10 mouse cellular contexts compared by ENCODE assay signal in genomic region chr16:96044096-96044495, GRCm38 (mm10). TPM values are rescaled to one million over a fixed set of nuclear protein-coding genes. Genes with fewer than 3 reads are reported as not detected.
DNase-seq lines count a peak whose midpoint lies in the region; ATAC-seq and TF ChIP-seq lines count a peak whose summit lies in the region.
"Had no signal": no experiment of that assay in that cellular context is flagged by ENCODE, and none has a peak within 500 bp of the region (broad histone marks: within the 10 kb centered on the region; RNA-seq: fewer than 3 reads in every experiment).

No protein-coding gene starts in this region.

- H3K4me3 ChIP-seq in kidney, embryonic 15.5 days (replicated peaks) = no peak overlapping the region
- H3K4me3 ChIP-seq in ES-Bruce4 (ENCODE audit: low read depth, low read length) = peak overlapping the region; percentile 57
- H3K4me3 ChIP-seq in forebrain, embryonic 13.5 days = no peak overlapping the region
- H3K4me3 ChIP-seq: embryonic facial prominence, embryonic 13.5 days; lung, embryonic 15.5 days had no signal

- no peak for TF ChIP-seq EP300 in ES-Bruce4 (IDR thresholded peaks at IDR 0.05; ENCODE audit: insufficient read depth, low read depth, low read length)

- H3K9me3 ChIP-seq in kidney, embryonic 15.5 days (replicated peaks) = no peaks in the 10 kb centered on the region
- H3K9me3 ChIP-seq in ES-Bruce4 (replicated peaks; ENCODE audit: control insufficient read depth, insufficient read depth, low read length, poor library complexity, severe bottlenecking) = no peaks in the 10 kb centered on the region
- no peaks in the 10 kb centered on the region for H3K9me3 ChIP-seq in forebrain, embryonic 13.5 days (replicated peaks)
- H3K9me3 ChIP-seq: embryonic facial prominence, embryonic 13.5 days; lung, embryonic 15.5 days had no signal

- TF ChIP-seq POLR2A in ES-Bruce4 (IDR thresholded peaks at IDR 0.05; ENCODE audit: insufficient read depth, low read length) = no peak

- ATAC-seq in kidney, embryonic 15.5 days (replicated peaks; ENCODE audit: low FRiP score) = no peak
- no peak for ATAC-seq in forebrain, embryonic 13.5 days

- H3K4me1 ChIP-seq in kidney, embryonic 15.5 days = no peaks in the 10 kb centered on the region
- H3K4me1 ChIP-seq in ES-Bruce4 (ENCODE audit: control insufficient read depth, insufficient read depth, low read length) = no peaks in the 10 kb centered on the region
- no peaks in the 10 kb centered on the region for H3K4me1 ChIP-seq in forebrain, embryonic 13.5 days
- H3K4me1 ChIP-seq: embryonic facial prominence, embryonic 13.5 days; lung, embryonic 15.5 days had no signal

- H3K36me3 ChIP-seq in kidney, embryonic 15.5 days = peaks cover 95% of the 10 kb centered on the region
- peaks cover 63% of the 10 kb centered on the region for H3K36me3 ChIP-seq in ES-Bruce4 (ENCODE audit: control insufficient read depth, insufficient read depth, low read length, poor library complexity, severe bottlenecking)
- H3K36me3 ChIP-seq in forebrain, embryonic 13.5 days (ENCODE audit: poor library complexity, severe bottlenecking) = peaks cover 95% of the 10 kb centered on the region

- no peak overlapping the region for H3K4me2 ChIP-seq in kidney, embryonic 15.5 days
- no peak overlapping the region for H3K4me2 ChIP-seq in forebrain, embryonic 13.5 days
- H3K4me2 ChIP-seq: embryonic facial prominence, embryonic 13.5 days; lung, embryonic 15.5 days had no signal

- no peak overlapping the region for H3K9ac ChIP-seq in kidney, embryonic 15.5 days
- 0 out of 2 replicates have a peak overlapping the region, but pooled peaks have one; percentile 2 for H3K9ac ChIP-seq in ES-Bruce4 (ENCODE audit: low read depth, poor library complexity, severe bottlenecking)
- H3K9ac ChIP-seq in forebrain, embryonic 13.5 days = no peak overlapping the region
- H3K9ac ChIP-seq: embryonic facial prominence, embryonic 13.5 days; lung, embryonic 15.5 days had no signal

- no peak overlapping the region for H3K27ac ChIP-seq in kidney, embryonic 15.5 days
- peak overlapping the region; percentile 70; the same call in 1 of the 2 replicates for H3K27ac ChIP-seq in ES-Bruce4 (ENCODE audit: insufficient read depth, low read length)
- H3K27ac ChIP-seq in forebrain, embryonic 13.5 days = no peak overlapping the region
- H3K27ac ChIP-seq: embryonic facial prominence, embryonic 13.5 days; lung, embryonic 15.5 days had no signal

- TF ChIP-seq CTCF in ES-Bruce4 (IDR thresholded peaks at IDR 0.05; ENCODE audit: low read depth, low read length) = no peak

- H3K27me3 ChIP-seq in kidney, embryonic 15.5 days = no peaks in the 10 kb centered on the region
- H3K27me3 ChIP-seq in ES-Bruce4 (ENCODE audit: control insufficient read depth, insufficient read depth, low read length, poor library complexity, severe bottlenecking) = no peaks in the 10 kb centered on the region
- H3K27me3 ChIP-seq in forebrain, embryonic 13.5 days = no peaks in the 10 kb centered on the region
- H3K27me3 ChIP-seq: embryonic facial prominence, embryonic 13.5 days; lung, embryonic 15.5 days had no signal

- 72% methylated on average over 5 of the region's 5 CpGs for WGBS in kidney, embryonic 15.5 days
- 71% methylated on average over 5 of the region's 5 CpGs for WGBS in forebrain, embryonic 13.5 days

- DNase-seq in kidney, adult 11 months = peak; percentile 49
- peak; percentile 57 to 59 for DNase-seq in adrenal gland, postnatal 36 days
- peak; percentile 23 for DNase-seq in forelimb bud, embryonic 11.5 days (ENCODE audit: low read depth, low spot score)
- DNase-seq in lung, adult 18-20 months = peak; percentile 54 to 57
- peak; percentile 54 to 55 for DNase-seq in thymus, postnatal 36 days

RNA-seq across cellular contexts. Expression of gene Brwd1, which starts 38.2 kb away (rescaled TPM):
- polyA plus RNA-seq in kidney, embryonic 15.5 days (2015; fragmentation: Nextera tagmentation; extraction: Ambion mirVana) = 81.0 and 85.5 TPM in 2 replicates
- polyA plus RNA-seq in ES-Bruce4 (2011; ENCODE audit: insufficient read depth, insufficient read length, low read depth, missing spikeins) = 184 and 200 TPM in 2 replicates
- 10 to 100 TPM; 67.7 to 76.0 TPM for total RNA-seq in adrenal gland, postnatal 36 days (2021)
- polyA plus RNA-seq in forebrain, embryonic 13.5 days (2015; fragmentation: Nextera tagmentation; extraction: Ambion mirVana) = 206 and 236 TPM in 2 replicates

RNA-seq across cellular contexts. Expression of gene Psmg1, which starts 53.3 kb away (rescaled TPM):
- polyA plus RNA-seq in kidney, embryonic 15.5 days (2015; fragmentation: Nextera tagmentation; extraction: Ambion mirVana) = 90.1 and 90.4 TPM in 2 replicates
- 94.9 and 97.2 TPM in 2 replicates for polyA plus RNA-seq in ES-Bruce4 (2011; ENCODE audit: insufficient read depth, insufficient read length, low read depth, missing spikeins)
- total RNA-seq in adrenal gland, postnatal 36 days (2021) = 10 to 100 TPM; 30.0 to 38.4 TPM
- 63.0 and 63.5 TPM in 2 replicates for polyA plus RNA-seq in forebrain, embryonic 13.5 days (2015; fragmentation: Nextera tagmentation; extraction: Ambion mirVana)
